Mouse (Mus musculus): ENCODE measurements around the gene Nfatc2.

The Nfatc2 gene

DNA sequence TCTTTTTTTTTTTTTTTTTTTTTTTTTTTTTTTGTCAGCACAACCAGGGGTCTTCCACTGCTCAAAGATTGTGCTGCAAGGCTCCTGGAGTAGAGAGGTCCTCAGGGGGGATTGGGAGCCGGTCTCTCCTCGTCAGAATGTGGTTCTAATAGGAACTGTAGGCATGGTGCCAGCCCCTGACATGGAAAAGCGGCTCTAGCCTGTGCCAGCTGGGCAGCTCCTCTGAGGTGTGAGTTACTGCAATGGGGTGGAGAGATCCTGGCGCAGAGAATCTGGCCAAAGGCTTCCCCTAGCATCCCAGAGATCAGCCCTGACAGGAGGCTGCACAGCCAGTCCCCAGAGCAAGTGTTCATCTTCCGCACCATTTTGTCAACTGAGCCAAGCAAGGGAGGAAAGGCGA, 120.8 kb downstream of the Nfatc2 start:
- no peak for DNase-seq

DNA sequence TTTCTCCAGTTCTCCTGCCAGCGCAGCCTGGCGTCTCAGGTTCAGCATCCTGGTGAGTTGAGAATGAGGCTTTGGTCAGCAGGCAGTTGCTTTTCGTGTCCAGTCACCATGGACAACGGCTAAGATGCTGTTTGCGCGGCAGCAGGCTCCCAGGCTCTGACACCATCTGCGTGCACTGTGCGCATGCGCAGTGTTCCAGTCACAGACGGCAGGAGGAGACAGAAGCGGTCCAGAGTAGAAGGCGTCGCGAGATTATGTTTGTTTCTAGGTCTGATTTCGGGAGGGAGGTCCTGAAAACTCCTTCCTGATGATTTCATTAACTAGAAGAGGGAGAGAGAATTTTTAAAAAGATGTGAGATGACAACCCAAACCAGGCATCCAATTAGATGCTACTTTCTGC, 121.5 kb downstream of the Nfatc2 start:
- DNase-seq, result no peak

DNA sequence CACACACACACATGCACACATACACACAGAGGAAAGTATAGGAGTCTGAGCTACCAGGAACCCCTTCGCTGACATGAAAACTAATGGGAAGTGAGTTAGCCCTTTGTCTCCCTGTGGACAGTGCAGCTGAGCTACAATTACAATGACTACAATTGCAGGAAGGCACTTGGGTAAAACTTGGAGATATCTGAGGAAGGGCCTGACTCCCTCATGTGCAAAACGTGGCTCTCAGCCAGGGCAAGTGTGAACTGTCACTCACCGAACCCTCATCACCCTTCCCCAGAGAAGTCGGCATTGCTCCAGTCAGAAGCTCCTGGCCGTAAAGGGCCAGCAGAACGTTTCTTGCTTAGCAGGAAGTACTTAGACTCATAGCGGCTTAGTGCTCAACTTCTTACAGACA, 123.0 kb downstream of the Nfatc2 start:
- DNase-seq, result peak; percentile 73

DNA sequence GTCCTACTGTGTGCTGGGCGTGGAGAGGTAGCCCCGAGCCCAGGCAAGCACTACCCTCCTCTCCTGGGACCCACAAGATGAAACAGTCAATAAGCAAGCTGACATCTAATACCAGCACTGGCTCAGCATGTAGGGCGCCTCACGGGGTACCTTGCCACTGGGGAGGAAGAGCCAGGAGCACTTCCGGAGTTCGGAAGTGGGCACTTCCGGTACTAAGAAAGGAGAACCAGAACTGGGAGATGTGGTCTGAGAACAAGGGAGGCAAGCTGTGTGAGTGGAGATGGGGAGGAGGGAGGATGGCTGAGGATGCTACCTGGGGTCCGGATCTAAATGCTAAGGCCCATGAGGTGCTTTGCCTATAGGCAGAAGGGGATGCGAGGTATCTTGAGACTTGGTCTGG, 128.0 kb downstream of the Nfatc2 start:
- DNase-seq, result no peak

DNA sequence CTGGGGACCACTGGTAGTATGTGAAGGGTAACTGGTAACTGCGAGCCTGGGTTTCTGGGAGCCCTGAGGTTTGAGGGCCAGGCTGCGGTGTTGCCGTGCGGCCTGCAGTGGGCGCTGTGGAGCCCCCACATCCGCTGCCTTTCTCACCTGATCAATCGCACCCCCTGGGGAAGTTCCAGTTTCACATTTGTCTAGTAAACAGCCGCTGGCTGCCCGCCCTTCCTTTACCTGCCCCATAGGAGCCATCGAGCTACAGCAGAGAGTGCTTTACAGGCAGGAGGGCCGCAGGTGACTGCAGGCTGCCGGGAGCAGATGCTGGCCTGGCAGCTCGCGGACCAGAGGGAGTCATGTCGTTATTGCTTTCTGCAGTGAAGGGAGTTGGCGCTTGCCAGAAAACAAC, 128.6 kb downstream of the Nfatc2 start:
- DNase-seq, result peak; percentile 75

DNA sequence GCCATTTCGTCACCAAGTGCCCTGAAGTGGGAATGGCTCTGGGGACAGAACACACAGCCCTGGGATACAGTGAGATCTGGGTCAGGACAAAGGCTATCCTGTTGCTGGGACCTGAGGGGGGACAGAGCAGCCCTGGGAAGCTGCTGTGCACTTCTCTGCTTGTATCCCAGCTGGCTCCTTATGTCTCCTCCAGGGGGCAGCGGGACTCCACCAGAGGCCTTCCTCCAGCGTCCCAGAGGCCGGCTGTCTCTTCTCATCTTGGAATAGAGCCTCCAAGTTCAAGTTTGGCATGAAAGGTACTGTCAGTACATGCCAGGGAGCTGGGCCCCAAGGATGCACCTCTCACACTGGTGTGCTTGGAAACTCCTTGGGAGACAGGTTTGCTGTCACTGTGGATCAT, 132.4 kb downstream of the Nfatc2 start:
- peak; percentile 88 for DNase-seq

DNA sequence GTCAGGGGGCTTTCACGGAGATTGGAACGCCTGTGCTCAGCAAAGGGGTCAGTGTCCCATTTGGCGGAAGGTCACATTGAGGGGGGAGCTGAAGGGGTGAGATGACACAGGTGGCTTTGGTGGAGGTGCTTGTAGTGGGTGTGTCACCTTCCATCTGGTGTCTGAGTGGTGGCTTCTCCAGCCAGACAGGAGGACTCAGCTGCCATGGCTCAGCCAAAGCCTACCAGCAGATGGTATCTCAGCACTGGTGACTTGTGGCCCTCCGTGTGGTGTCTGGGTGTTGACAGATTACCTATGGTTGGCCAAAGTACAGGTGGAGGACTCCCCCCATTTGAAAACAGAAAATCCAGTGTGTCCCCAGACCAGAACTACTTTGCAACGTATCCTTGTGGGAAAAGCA, 134.3 kb downstream of the Nfatc2 start:
- DNase-seq, result no peak

DNA sequence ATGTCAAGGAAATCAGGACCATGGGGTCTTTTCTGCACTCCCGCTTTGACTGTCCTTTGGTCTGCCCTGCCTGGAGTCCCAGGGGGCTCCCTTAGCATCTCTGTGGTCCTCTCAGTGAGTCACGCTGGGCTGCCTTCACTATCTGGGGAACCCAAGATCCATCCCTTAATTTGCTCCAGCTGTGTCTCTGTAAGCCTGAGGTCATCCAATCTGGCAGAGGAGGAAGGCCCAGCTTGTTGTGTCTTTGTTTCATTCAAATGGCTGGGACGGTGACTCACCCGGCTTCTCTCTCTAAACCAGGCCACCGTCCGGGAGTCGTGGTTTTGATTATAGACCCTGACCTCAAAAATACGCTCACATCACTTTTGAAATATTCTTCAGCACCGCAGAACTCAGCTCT, 135.4 kb downstream of the Nfatc2 start:
- peak; percentile 55 for DNase-seq

DNA sequence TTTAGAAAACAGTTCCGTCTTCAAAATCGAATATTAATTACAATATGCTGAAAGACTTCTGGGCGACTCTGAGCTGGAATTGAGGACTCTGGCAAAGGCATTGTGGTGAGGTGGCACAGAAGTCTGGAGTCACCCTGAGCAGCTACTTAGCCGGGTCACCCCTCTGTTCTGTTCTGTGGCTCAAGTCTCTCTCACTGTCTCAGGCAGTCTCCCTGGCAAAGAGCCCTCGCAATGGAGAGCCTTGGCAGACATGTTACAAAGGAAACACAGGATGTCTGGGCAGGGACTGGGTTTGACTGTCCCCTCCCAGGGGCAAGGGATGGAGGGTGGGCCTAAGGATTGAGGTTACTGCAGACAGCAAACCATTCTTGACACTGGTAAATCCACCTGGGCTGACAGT, 135.8 kb downstream of the Nfatc2 start:
- peak; percentile 39 for DNase-seq

DNA sequence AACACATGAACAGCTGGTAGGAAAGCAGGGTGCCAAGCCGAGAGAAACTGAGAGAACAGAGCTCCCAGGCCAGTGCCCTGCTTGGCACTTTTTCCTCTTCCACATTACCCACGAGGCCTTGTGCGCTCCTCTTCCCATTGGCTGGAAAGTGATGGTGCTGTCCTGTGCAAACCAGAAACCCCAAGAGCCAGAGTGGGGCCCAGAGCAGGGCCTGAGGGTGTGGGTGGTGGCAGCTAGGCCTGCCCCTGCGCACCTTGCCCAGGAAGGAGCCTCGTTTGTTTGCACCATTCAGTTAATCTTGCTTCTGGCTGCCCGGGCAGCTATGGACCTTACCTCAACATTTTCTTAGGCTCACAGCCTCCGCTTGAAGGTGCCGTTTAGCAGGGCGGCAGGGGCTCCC, 139.6 kb downstream of the Nfatc2 start:
- DNase-seq, result no peak

DNA sequence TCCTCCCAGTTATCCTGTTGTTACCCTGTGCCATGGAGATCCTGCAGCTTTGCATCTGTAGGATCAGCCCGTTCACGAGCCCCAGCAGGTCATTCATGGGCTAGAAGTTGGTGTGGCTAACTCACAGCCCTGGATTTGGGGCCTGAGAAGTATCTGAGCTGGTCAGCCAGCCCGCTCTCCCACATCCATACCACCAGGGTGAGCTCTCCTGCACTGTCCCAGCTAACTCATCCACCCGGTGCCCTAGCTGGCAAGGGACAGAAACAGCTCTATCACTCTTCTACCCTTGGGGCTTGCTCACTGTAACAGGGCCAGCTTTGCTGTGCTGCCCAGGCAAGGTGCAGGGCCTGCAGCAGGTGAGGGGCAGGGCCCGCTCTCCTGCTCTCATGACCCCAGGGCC, 141.8 kb downstream of the Nfatc2 start:
- no peak for DNase-seq

DNA sequence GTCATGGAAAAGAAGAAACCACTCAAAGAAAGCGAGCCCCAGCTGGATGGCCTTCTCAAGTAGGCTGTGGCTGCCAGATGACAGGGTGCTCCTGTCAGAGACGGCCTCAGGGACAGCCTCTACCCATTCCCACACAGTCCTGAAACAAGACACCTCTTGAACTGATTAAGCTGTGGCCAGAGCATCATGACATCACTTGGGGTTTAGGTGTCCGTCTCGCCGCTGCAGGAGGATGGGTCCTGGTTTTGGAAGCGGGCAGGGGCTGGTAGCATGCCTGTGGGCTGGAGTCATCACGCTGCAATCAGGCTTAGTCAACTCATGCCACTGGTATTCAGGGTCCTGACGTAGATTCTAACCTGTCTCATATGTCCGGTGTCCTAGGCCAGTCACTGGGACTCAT, 142.9 kb downstream of the Nfatc2 start:
- DNase-seq, result no peak

DNA sequence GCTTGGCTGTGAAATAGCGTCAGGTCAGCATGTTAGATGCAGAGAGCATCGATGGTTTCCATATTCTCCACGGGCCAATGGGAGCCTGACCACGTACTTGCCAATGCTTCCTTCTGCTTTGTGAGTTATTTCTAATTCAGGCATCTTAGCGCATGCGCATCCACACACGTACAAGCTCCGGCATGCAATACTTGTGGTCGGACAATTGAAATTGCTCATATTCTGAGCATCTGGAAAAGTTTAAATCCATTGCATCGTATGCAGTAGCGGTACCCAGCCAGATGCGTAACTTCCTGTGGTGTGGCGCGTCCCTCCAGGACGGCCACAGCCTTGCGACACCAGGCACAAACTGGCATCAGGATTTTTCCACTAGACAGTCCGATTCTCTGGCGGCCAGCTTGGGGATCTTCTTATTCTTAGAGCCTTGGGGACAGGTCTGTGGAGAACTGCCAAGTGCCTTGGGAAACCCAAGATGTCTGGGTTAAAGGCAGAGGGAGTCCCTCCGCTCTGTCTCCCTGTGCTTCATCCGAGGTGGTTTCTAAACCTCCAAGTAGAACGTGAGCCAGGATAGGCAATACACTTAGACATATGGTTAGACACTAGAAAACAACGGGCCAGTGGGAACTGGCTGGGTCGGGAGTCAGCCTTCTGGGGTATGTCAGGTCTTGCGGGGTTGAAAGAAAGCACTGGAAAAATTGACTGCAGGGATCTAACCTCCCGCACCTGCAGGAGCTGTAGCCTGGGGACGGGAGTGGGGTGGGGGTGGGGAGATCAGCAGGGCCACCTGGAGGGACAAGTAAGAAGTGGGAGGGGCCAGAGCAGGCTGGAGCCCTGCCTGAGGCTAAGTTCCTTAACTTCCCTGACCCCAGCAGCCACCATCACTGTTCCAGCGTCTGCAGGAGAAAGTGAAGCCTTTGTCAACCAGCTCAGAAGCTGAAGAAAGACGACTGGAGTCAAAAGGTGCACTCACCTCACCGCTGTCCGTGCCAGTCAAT, 149.4 kb downstream of the Nfatc2 start:
- DNase-seq, result no peak

DNA sequence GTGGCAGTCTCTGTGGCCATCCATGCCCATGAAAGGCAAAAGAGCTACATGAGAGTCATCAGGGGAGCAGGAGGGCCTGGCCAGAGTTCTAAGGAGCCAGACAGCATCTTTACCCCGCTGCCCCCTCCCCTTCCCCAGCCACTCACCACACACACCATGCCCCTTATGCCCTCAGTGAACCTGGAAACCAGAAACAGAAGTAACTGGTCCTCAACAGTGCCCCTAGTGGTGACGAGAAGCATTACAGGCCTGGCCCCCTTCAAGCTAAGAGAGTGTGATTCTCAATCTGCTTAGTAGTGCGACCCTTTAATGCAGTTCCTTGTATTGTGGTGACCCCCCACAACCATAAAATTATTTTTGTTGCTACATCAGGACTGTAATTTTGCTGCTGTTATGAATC, 150.5 kb downstream of the Nfatc2 start:
- peak; percentile 35 for DNase-seq

DNA sequence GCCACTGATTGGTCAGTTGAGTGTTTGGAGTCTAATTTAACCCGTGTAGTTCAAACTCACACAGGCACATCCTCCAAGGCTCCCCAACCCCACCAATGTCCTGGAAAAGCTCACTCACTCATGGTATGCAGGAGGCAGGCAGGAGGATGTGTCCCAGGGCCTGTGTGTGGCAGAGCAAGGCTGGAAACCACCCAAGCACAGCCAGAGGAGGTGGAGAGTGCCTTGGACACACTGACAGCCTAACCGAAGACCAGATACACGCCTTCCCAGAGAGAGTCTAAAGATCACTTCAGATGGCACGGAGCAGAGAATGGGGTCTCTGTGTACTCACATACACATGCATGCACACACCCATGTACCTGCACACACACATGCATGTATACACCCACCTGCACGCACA, 153.4 kb downstream of the Nfatc2 start:
- DNase-seq, result peak; percentile 39

DNA sequence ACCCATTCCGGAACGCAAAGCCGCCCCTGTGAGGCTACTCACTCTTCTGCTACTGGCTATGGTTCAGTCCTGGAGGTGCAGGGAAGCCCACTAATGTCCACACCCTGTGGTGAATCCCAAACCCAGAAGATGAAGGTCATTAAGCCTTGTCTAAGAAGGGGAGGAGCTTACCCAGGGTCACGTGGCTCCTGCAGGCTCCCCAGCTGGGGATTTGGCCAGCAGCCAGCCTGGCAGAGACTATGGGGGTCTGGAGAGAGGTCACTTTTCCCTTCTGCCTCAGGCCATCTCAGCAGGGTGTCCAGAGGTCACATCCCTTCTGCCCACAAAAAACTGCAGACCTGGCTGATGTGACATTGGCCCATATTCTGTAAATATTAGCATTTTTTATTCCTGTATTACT, 153.9 kb downstream of the Nfatc2 start:
- DNase-seq, result peak; percentile 58

DNA sequence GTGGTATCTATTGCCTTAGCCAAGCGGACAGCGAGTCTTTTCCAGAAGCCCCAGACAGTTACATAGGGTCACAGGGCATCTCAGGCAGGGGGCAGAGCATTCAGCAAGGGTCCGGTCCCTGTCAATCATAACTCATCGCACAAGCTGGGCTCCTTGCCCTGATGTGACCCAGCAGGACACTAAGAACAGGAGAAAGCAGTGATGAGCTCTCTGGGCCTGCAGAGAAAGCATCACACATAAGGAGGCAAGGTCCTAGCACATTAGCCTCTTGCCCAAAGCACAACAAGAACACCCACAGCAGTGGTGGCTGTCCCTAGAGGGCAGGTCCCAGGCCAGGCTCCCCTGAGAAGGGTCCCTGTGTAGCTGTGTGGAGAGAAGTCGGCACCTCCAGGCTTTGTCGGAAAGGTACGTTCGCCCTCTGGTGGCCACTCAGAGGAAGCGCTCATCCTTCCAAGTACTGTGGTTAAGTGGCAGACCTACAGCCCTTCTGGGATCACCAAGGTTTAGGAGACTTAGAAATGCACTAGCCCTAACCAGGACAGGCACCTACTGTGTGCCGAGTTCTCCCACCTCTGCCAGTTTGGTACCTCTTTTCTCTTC, 156.1 kb downstream of the Nfatc2 start:
- peak; percentile 81 for DNase-seq

DNA sequence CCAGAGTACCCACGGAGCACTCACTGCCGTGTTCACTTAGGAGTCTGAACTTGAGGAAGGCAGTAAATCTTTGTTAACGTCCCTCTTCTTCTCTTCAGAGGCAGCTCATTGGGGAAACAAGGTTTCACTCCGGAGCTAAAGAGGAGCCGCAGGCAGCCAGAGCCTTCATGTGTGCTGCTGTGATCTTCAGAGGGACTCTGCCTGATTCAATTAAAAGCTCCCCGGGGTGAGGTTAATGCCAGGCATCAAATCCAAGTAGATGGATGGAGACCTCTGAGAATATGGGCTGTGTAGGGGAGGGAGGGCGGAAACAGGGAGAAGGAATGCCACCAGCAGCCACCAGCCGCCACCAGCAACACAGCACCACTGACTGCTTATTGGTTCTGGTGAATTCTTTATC, 157.3 kb downstream of the Nfatc2 start:
- no peak for DNase-seq

DNA sequence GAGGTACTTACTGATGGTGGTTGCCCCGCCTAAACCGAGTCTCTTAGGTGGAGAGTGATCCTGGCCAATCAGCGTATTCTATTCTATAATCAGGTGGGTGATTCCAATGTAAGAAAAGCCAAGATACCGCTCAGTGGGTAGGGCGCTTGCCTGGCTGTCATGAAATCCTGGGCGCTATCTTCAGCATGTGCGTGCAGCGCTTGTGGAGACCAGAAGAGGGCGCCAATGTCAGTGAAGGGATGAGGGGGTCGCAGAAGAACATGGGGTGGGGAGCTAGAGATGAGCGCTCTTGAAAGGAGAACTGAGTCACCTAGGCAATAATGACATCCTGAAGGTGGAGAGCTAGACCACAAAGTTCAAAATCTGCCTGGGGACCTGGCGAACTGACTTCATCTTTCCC, 160.0 kb downstream of the Nfatc2 start:
- no peak for DNase-seq

DNA sequence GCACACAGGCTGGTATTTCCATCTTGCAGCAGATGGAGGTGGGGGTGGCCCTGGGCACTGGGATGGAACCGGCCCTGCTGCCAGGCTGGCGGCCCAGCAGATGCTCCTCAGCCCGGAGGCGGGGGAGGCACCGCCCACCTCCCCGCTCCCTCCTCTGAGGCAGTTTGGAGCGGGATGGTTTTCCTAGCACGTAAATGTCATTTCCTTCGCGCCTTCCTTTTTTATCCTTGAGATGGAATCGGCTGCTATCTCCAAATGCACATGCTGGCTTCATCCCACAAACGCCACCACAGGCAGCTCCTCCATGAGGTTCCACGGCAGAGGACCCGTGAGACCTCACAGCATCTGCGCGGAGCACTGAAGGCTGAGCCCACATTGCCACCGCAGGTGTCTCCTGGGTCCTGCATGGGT, 160.5 kb downstream of the Nfatc2 start:
- no peak for DNase-seq

DNA sequence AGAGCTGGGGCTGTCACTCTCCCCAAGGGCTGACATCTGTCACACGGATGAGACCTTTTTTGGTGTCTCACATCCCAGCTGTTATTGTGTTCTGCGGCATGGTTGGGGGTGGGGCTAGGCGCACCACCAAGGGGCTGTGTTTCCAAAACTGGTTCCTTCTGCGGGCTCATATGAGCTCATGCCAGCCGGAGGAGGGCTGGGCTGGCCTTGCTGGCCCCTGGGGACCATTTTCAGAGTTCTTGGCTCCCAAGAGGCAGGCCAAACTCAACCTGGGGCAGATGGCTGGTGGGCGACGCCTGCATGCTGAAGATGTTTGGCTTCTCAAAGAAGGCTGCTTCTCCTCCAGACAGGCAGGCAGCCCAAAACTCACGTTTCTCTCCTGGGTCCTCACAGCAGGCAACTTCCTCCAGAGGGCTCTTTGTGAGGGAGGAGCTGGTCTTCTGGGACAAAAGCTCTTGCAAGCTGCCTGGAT, 162.4 kb downstream of the Nfatc2 start:
- no peak for DNase-seq

DNA sequence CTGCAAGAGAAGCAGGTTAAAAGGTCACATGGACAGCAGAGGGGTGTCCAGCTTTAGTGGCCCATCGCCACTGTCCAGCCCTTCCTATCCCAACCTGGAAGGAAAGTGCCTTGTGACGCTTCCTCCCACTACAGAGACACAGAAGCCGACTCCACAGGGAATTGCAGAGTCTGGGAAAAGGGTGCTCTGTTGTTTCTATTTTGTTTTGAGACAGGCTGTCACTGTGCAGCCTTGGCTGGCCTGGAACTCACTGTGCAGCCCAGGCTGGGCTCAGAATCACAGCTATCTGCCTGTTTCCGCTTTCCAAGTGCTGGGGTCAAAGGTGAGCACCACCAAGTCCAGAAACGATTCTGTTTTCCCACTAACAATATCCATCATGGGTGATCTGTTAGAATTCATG, 167.3 kb downstream of the Nfatc2 start:
- no peak for DNase-seq

DNA sequence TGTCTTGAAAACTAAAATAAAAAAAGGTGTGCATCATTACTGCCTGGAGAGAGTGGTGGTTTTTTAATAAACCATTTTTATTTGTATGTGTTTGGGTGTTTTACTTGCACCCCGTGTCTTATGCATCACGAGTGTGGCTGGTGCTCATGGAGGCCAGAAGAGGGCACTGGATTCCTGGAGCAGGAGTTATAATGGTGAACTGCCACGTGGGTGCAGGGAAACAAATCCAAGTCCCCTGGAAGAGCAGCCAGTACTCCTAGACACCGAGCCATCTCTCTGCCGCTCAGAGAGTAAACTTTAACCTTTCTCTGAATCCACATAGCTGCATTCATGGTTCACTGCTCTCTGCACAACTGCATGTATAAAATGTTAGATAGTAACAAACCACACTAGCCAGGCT, 168.1 kb downstream of the Nfatc2 start:
- peak; percentile 45 for DNase-seq

DNA sequence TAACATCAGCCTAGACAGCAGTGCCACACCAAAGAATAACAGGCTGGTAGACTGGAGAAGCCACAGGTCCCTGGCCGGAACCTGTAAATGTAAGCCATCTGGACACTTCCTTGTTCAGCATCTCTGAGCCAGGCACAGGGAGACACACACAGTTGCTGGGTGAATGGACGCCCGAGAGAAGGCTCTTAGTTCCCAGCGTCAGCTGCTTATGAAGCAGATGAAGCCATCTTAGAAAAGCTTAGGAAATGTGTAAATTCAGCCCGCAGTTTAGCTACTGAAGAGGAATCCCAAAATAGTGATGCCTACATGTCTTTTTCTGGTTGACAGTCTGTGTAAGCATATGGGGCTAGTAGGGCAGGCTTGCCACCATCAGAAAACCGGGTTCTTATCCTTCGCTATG, 169.1 kb downstream of the Nfatc2 start:
- no peak for DNase-seq

All from kidney, postnatal 10 days (tissue).